Mouse (Mus musculus) adrenal gland, postnatal 4 days (tissue): Measurements from ENCODE around the gene Hdac7. TPM values are rescaled to one million over a fixed set of nuclear protein-coding genes. Genes with fewer than 3 reads are reported as not detected.
"Not testable (repeated sequence)": the region's sequence is repeated elsewhere in the genome, so short reads cannot be mapped to it uniquely, and the experiment has no call there.

Source experiments
- DNase-seq, 2 experiments: peaks; one replicate each; pipeline ENCODE4 v3.0.0; 2021 to 2022; ENCODE audit warnings: low spot score in 2 of 2, mixed read lengths in 2 of 2
- long read RNA-seq, 2 experiments: library from polyadenylated mRNA; stranded (forward); transcript quantifications; one replicate each; pipeline ENCODE4 v2.0.0; 2021
- total RNA-seq, 2 experiments: library from RNA; stranded (reverse); gene quantifications; 2 replicates each; pipeline ENCODE4 v1.2.3; 2021

The Hdac7 gene
- total RNA-seq = 100 to 1,000 TPM; 116 to 120 TPM
- long read RNA-seq, experiment 1, full-length matches to known transcripts = 5 of 133 reads
- long read RNA-seq, experiment 1, partial matches to known transcripts = 40 of 133 reads
- long read RNA-seq, experiment 1, other reads (novel, unspliced or antisense) = 88 of 133 reads
- long read RNA-seq, experiment 2, full-length matches to known transcripts = 8 of 160 reads
- long read RNA-seq, experiment 2, partial matches to known transcripts = 84 of 160 reads
- long read RNA-seq, experiment 2, other reads (novel, unspliced or antisense) = 68 of 160 reads

DNA sequence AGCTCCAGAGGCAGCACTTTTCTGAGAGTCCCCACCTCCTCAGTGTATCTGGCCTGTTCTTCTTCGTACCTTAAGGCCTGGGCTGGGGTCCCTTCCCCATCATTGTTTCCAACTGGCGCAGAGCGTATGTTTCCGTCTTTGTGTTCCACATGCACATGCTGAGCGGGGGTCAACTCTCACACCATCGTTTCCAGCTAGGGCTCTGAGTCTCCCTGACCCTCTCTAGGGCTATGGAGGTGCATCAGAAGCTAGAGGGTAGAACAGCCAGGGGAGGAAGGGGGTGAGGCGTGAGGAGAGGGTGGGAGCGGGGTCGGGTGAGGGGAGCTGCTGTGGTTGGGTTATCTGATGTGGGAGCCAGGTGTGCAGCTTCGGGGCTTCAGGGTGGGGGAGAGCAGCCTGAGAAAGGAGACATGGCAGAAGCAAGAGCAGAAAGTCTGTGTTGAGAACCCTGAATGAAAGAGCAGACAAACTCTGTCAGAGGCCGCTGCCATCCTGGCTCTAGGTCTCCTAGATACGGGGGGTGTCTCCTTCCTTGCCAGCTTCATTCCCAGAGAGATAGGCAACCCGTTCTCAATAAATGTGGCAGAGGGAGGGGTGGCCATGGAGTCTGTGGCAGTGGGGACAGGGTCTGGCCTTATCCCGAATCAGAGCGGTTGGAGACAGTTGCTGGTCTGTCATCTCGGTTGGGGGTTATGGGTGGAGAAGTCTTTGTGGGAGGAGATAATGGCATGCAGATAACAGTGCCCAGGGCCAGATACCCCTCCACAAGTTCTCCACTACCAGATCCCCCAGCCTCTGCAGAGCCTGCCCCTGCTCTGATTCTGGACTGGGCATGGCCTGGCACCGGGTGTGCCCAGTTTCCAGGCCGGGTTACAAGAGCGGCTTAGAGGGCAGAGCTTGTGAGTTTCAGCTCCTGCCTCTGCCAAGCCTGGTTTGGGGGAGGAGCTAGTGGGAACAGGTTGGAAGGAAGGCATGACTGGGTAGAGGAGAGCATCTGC lies at the start of gene Hdac7:
TSS of gene Hdac7 (minus strand) at position 466 of the 998 bp plus-strand sequence.
- DNase-seq = no peak

GRCm38 (mm10) chr15:97892506-97892905 lies 48.2 kb upstream of the Hdac7 start:
- no peak for DNase-seq

GRCm38 (mm10) chr15:97890450-97890849 lies 46.1 kb upstream of the Hdac7 start:
- no peak for DNase-seq

DNA sequence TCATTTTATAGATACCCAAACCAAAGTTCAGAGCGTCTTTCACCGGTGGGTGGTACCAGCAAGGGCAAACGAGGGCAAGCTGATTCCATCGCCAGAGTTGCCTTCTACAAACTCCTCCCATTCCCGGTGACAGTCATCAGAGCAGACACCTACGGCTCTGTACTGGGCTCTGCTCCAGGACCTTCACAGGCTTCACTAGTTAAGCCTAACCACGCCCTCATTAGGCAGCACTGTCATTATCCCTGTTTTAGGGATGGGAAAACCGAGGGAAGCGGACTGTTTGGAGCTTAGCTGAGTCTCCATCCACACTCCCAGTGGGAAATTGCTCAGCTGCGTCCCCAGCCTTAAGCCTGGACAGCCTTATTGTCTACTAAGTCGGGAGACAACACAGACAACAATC lies 45.7 kb upstream of the Hdac7 start:
- no peak for DNase-seq

DNA sequence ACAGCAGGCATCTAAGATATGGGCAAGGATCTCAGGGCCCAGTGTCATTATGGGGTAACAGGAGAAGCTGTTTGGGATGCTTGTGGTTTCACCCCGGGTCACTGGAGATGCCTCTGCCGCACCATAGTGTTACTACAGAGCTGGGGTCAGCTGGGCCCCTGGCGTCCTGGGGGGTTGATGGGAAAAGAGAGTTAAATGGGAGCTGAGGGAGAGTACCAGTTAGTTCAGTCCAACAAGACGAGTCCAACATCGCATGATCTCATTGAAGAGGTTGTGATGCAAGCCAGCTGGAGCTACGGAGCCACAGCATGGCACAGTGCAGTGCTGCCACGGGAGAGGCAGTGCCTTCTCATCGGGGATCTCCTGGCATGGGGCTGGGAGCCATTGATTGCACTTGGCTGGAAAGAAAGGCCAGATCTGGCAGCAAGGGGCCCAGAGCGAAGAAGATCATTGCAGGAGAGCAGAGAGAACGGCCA lies 43.3 kb upstream of the Hdac7 start:
- DNase-seq = no peak

GRCm38 (mm10) chr15:97881423-97881822 lies 37.1 kb upstream of the Hdac7 start:
- DNase-seq = no peak

- no peak for DNase-seq
Measured at GRCm38 (mm10) chr15:97880441-97880840, 36.1 kb upstream of the Hdac7 start.

GRCm38 (mm10) chr15:97878696-97879328 lies 34.5 kb upstream of the Hdac7 start:
- no peak for DNase-seq

GRCm38 (mm10) chr15:97875784-97876183 lies 31.5 kb upstream of the Hdac7 start:
- no peak for DNase-seq

DNA sequence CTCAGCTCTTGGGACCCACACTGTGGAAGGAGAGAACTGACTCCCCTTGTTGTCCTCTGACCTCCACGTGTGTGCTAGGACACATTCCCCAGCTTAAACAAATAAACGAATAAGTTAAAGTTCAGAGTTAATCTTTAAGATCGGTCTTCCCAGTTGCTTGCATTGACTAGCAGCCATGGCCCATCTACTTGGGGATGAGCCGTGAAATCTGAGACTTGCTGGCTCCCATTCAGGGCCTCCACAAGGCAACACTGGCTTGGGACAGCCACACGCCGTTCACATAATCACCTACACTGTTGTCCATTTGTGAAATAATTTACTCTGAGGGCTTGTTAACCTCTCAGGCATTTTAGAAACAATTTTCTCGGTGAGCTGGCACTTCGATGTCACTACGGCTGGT lies 29.4 kb upstream of the Hdac7 start:
- DNase-seq = no peak

GRCm38 (mm10) chr15:97872161-97872560 lies 27.9 kb upstream of the Hdac7 start:
- DNase-seq = no peak

DNA sequence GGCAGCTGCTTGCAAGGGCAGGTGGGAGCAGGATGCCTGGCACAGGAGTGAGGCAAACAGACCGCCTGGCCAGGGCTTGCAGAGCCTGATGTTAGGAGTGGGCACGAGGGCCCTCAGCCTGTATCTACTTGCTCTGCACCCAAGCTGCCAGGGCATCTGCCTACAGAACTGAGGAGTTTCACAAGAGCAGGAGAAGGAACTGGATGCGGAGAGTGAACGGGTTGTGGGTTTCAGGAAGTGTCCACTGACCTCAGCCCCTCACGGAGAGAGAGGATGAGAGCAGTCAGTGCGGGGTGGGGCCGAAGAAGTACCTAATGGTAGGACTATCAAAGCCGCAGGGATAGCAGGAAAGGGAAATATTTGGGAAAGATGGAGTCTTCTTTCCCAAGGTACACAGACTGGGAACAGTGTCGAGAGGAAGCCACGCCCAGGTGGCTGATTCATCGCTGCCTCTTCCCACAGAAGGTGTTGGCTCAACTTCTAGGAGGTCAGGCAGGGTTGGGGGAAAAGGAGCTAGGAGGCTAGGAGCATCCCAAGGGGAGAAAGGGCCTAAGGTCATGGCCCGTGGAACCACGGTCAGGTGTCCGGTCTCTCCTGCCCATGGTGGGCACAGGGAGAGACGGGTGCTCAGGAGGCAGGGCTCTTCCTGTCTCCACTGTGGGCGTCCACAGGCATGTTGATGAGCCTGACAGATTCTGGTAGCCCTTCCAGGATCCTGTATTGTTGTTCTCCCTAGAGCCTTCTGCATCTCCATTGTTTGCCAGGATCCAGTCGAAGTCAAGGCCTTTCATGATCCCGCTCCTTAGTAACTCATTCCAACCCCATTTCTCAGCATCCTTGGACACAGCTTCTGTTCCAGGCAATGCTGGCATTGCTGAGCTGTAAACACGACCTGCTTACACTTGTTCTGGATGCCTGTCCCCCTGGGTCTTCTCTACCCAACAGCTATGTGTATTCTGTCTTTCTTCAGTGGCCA lies 27.0 kb upstream of the Hdac7 start:
- no peak for DNase-seq

GRCm38 (mm10) chr15:97870116-97870515 lies 25.8 kb upstream of the Hdac7 start:
- DNase-seq = not testable (repeated sequence)

GRCm38 (mm10) chr15:97868985-97869384 lies 24.7 kb upstream of the Hdac7 start:
- DNase-seq = no peak

DNA sequence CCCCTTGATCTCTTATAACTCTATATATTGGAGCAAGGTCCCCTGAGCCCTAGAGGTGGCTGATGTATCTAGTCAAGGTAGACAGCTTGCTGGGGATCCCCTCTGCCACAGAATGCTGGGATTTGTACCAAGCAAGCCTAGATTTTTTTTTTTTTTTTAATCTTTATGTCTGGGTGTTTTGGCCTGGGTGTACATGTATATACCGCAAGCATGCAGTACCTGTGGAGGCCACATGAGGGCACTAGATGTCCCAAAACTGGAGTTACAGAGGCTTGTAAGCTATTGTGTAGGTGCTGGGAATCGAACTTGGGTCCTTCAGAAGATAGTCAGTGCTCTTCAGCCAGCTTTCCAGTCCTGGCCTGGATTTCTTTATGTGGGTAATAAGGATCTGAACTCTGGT lies 21.7 kb upstream of the Hdac7 start:
- no peak for DNase-seq

DNA sequence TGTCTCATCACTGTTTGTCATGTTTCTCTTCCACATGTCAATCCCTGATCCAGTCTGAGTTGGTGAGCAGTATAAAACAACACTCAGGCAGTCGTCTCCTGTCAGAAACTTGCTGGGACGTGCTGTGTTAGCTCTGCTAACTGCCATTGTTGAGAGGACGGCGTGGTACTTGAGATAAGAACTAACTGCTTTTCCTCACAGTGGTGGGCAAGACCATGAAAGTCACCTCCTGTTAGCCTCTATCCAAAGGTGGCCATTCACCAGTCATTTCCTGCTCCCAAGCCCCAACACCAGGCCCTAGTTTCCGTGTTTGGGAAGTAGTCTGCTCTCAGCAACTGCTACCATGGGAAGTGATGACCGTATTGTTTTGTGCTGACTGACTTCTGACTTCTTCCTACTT lies 20.9 kb upstream of the Hdac7 start:
- DNase-seq = no peak

DNA sequence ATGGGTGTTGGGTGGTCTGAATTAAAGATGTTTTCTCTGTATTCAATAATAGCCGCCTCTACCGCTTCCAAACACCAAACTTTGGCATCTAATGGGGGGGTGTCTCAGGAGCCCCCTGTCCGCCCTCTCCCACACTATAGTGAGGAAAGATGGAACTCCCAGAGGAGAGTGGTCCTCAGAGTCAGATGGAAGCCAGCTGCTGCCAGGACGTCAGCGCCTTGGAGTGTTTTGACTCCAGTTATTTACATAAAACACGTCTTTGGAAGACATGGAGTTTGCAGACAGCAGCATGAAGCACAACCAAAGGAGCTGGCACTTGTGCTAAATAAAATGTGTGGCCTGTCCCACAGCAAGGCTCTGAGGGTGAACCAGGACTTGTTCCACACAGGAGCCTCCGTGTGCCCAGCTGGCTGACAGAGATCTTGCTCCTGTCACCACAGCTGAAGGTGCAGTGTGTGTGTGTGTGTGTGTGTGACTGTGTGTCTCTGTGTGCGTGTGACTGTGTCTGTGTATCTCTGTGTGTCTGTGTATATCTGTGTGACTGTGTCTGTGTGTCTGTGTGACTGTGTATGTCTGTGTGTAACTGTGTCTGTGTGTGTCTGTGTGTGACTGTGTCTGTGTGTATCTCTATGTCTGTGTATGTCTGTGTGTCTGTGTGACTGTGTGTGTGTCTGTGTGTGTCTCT lies 20.2 kb upstream of the Hdac7 start:
- no peak for DNase-seq

GRCm38 (mm10) chr15:97863494-97863881 lies 19.2 kb upstream of the Hdac7 start:
- no peak for DNase-seq

DNA sequence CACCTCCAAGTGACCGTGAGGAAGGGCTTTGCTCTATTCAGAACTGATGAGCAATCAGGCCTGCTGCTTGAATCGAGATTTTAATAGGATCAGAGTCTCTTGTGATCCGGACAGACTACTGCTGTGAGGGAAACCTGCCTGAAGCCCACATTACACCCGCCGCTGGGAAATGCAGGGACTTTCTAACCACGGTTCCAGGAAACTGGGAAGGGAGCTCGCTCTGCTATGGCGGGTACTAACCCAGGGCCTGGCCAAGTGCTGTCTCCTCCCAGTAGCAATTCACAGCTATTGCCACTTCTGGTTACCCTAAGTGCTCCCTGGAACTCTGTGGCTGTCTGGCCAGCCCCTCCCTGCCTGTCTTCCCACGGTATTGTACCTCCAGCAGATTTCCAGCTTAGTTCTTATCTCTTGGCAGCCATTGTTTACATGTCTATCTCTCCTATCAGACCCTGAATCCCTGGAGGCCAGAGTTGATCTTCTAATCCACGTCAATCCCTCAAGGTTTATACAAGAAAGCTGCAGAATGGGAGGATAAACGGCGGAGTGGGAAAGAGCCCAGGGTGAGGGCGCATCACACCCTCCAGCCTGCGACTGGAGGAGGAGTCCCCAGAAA lies 18.7 kb upstream of the Hdac7 start:
- no peak for DNase-seq
